Mouse (Mus musculus) ES-E14 (cell line): ENCODE data around the gene Ccdc40.

Experiments
- MAFK ChIP-seq: IDR thresholded peaks from 2 replicates; pipeline ENCODE4 v1.6.1; 2014; ENCODE audit warnings: mild to moderate bottlenecking, low read depth, low read length, inconsistent platforms; ENCODE audit not compliant: insufficient read depth
- ZNF384 ChIP-seq: IDR thresholded peaks from 2 replicates; pipeline ENCODE4 v1.6.1; 2012; ENCODE audit warnings: low read depth, low read length, inconsistent platforms

- TF ChIP-seq MAFK (no peak), ZNF384 (no peak)
Observed at GRCm38 (mm10) chr11:119207986-119208385, 20.4 kb upstream of the Ccdc40 start.
